In the genomic region with DNA sequence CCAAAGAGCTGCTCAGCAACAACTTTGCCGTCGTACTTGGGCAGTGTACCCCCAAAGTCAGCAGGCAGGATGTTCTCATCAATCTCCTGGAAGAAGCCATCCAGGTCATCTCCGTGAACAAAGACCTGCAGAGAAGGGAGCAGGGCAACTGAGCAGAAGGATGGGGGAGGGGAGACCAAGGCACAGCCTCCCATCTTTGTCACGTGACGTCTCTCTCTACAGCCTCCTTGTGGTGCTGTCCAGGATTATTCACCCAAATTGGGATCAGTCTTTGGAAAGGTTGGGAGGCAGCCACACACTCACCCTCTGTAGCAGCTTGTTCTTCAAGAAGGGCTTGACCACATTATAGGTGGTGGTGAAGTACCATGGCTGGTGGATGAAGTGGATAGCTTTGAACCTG, we compare ENCODE assay signal across 26 mouse cellular contexts. TPM values are rescaled to one million over a fixed set of nuclear protein-coding genes. Genes with fewer than 3 reads are reported as not detected.
DNase-seq lines count a peak whose midpoint lies in the region; ATAC-seq and TF ChIP-seq lines count a peak whose summit lies in the region.
"Had no signal": no experiment of that assay in that cellular context is flagged by ENCODE, and none has a peak within 500 bp of the region (broad histone marks: within the 10 kb centered on the region; RNA-seq: fewer than 3 reads in every experiment).

No protein-coding gene starts in this region.

- H3K27ac ChIP-seq in midbrain, postnatal 0 days (ENCODE audit: low read depth, low read length): no peak overlapping the region
- H3K27ac ChIP-seq in midbrain, embryonic 10.5 days (replicated peaks): no peak overlapping the region
- H3K27ac ChIP-seq in intestine, embryonic 16.5 days (ENCODE audit: low read length): no peak overlapping the region
- H3K27ac ChIP-seq: embryonic facial prominence, embryonic 12.5 days; forebrain, embryonic 12.5 days; heart, adult 2 months; heart, embryonic 15.5 days; hindbrain, embryonic 13.5 days had no signal

- WGBS in midbrain, postnatal 0 days: 71% methylated on average over 5 of the region's 5 CpGs
- WGBS in midbrain, embryonic 10.5 days: 74% methylated on average over 5 of the region's 5 CpGs
- WGBS in intestine, embryonic 16.5 days: 74% methylated on average over 5 of the region's 5 CpGs

- no peaks in the 10 kb centered on the region for H3K4me1 ChIP-seq in midbrain, postnatal 0 days (ENCODE audit: insufficient read depth, low read length)
- peaks cover 3% of the 10 kb centered on the region; the same call in 1 of the 2 replicates for H3K4me1 ChIP-seq in midbrain, embryonic 10.5 days
- peaks cover 29% of the 10 kb centered on the region for H3K4me1 ChIP-seq in E14TG2a.4 (replicated peaks; ENCODE audit: low read depth, low read length)
- no peaks in the 10 kb centered on the region for H3K4me1 ChIP-seq in intestine, embryonic 16.5 days (ENCODE audit: control insufficient read depth, insufficient read depth, low read length)
- H3K4me1 ChIP-seq: embryonic facial prominence, embryonic 12.5 days; forebrain, embryonic 12.5 days; hindbrain, embryonic 13.5 days had no signal

- no peak for ATAC-seq in midbrain, postnatal 0 days (ENCODE audit: low FRiP score)
- ATAC-seq in intestine, embryonic 16.5 days: no peak
- ATAC-seq: CD4-positive, CD25-positive, alpha-beta regulatory T cell, adult 4 months; forebrain, postnatal 0 days; intestine, postnatal 0 days had no signal

- H3K4me2 ChIP-seq in midbrain, postnatal 0 days (ENCODE audit: low read depth, low read length, poor library complexity, severe bottlenecking): no peak overlapping the region
- H3K4me2 ChIP-seq in intestine, embryonic 16.5 days (ENCODE audit: low read depth, low read length): no peak overlapping the region
- H3K4me2 ChIP-seq: embryonic facial prominence, embryonic 12.5 days; forebrain, embryonic 12.5 days; heart, embryonic 11.5 days; heart, embryonic 15.5 days; hindbrain, embryonic 13.5 days had no signal

- H3K27me3 ChIP-seq in midbrain, postnatal 0 days (ENCODE audit: insufficient read depth, low read length): no peaks in the 10 kb centered on the region
- H3K27me3 ChIP-seq in midbrain, embryonic 10.5 days (ENCODE audit: low read depth, poor library complexity, severe bottlenecking): no peaks in the 10 kb centered on the region
- peaks cover 3% of the 10 kb centered on the region; the same call in 1 of the 2 replicates for H3K27me3 ChIP-seq in E14TG2a.4 (ENCODE audit: insufficient read depth, low read length)
- H3K27me3 ChIP-seq in intestine, embryonic 16.5 days (replicated peaks; ENCODE audit: control insufficient read depth, insufficient read depth, low read length): no peaks in the 10 kb centered on the region
- H3K27me3 ChIP-seq: embryonic facial prominence, embryonic 12.5 days; hindbrain, embryonic 13.5 days had no signal

- no peaks in the 10 kb centered on the region for H3K9me3 ChIP-seq in midbrain, postnatal 0 days (ENCODE audit: low read length)
- no peaks in the 10 kb centered on the region for H3K9me3 ChIP-seq in midbrain, embryonic 10.5 days (replicated peaks)
- no peaks in the 10 kb centered on the region for H3K9me3 ChIP-seq in E14TG2a.4 (ENCODE audit: low read length)
- H3K9me3 ChIP-seq in intestine, embryonic 16.5 days (ENCODE audit: control insufficient read depth, low read length): no peaks in the 10 kb centered on the region
- H3K9me3 ChIP-seq: embryonic facial prominence, embryonic 12.5 days; forebrain, embryonic 12.5 days; G1E; heart, embryonic 15.5 days; hindbrain, embryonic 13.5 days had no signal

- H3K36me3 ChIP-seq in midbrain, postnatal 0 days (ENCODE audit: insufficient read depth, low read length): no peaks in the 10 kb centered on the region
- no peaks in the 10 kb centered on the region for H3K36me3 ChIP-seq in midbrain, embryonic 10.5 days
- H3K36me3 ChIP-seq in E14TG2a.4 (ENCODE audit: insufficient read depth, low read length): peaks cover 14% of the 10 kb centered on the region; the same call in 1 of the 2 replicates
- no peaks in the 10 kb centered on the region for H3K36me3 ChIP-seq in intestine, embryonic 16.5 days (ENCODE audit: control insufficient read depth, insufficient read depth, low read length)
- H3K36me3 ChIP-seq: embryonic facial prominence, embryonic 12.5 days; forebrain, embryonic 12.5 days; G1E; heart, embryonic 15.5 days; hindbrain, embryonic 13.5 days had no signal

- H3K9ac ChIP-seq in midbrain, postnatal 0 days (replicated peaks; ENCODE audit: low read length, poor library complexity, severe bottlenecking): no peak overlapping the region
- H3K9ac ChIP-seq in intestine, embryonic 16.5 days (ENCODE audit: low read depth, low read length): no peak overlapping the region
- H3K9ac ChIP-seq: embryonic facial prominence, embryonic 12.5 days; forebrain, embryonic 12.5 days; forebrain, postnatal 0 days; heart, embryonic 15.5 days; hindbrain, embryonic 13.5 days had no signal

- 0 out of 2 replicates have a peak, but pooled peaks have one; percentile 1 for TF ChIP-seq CTCF in midbrain, postnatal 0 days (IDR thresholded peaks at IDR 0.05)
- no peak for TF ChIP-seq CTCF in E14TG2a.4 (conservative IDR thresholded peaks at IDR 0.05; ENCODE audit: low read length)

- H3K4me3 ChIP-seq in midbrain, postnatal 0 days (ENCODE audit: low read depth, low read length): no peak overlapping the region
- no peak overlapping the region for H3K4me3 ChIP-seq in midbrain, embryonic 10.5 days
- peak overlapping the region; percentile 43 for H3K4me3 ChIP-seq in E14TG2a.4 (replicated peaks; ENCODE audit: low read length)
- H3K4me3 ChIP-seq in intestine, embryonic 16.5 days (ENCODE audit: low read length): no peak overlapping the region
- H3K4me3 ChIP-seq: embryonic facial prominence, embryonic 12.5 days; forebrain, embryonic 12.5 days; heart, adult 2 months; heart, embryonic 15.5 days; hindbrain, embryonic 13.5 days had no signal

- no peak for DNase-seq in midbrain, postnatal 0 days (ENCODE audit: low spot score)
- DNase-seq in midbrain, embryonic 10.5 days (ENCODE audit: low spot score): no peak
- peak; percentile 84 for DNase-seq in R1 (ENCODE audit: low read depth, low spot score)
- DNase-seq in Muller cell, postnatal 12 days (ENCODE audit: inconsistent ontology term): no peak
- DNase-seq: adrenal gland, adult 2 months; adrenal gland, postnatal 25 days; cerebellum, adult 18-20 months; cerebellum, postnatal 10 days; embryo, embryonic 11 days; forebrain, postnatal 0 days; gastrocnemius, postnatal 14 days; heart, adult 2 months; heart, postnatal 14 days had no signal

RNA-seq across cellular contexts. Expression of a gene that starts 11.3 kb away (rescaled TPM):
- 7.4 and 8.4 TPM in 2 replicates for total RNA-seq in midbrain, postnatal 0 days (2014; rRNA removed)
- 7.4 and 10.6 TPM in 2 replicates for polyA plus RNA-seq in midbrain, postnatal 0 days (2015; fragmentation: Nextera tagmentation; extraction: Ambion mirVana)
- 0.31 and 0.91 TPM in 2 replicates for polyA plus RNA-seq in midbrain, embryonic 10.5 days (2016; fragmentation: Nextera tagmentation; extraction: Ambion mirVana)
- polyA plus RNA-seq in intestine, embryonic 16.5 days (2015; fragmentation: Nextera tagmentation; extraction: Ambion mirVana): 0.16 and 0.27 TPM in 2 replicates
- total RNA-seq: adrenal gland, adult 2 months; common myeloid progenitor, adult 5-6 weeks; G1E; gastrocnemius, adult 18-20 months; gastrocnemius, postnatal 14 days; heart, adult 2 months; heart, postnatal 14 days; hematopoietic stem cell, adult 5-6 weeks had no signal
- polyA plus RNA-seq: CD4-positive, CD25-positive, alpha-beta regulatory T cell, adult 4 months; G1E; heart, adult 2 months; heart, embryonic 15.5 days had no signal

RNA-seq across cellular contexts. Expression of a gene that starts 16.1 kb away (rescaled TPM):
- 1.2 and 4.4 TPM in 2 replicates for total RNA-seq in midbrain, postnatal 0 days (2014; rRNA removed)
- polyA plus RNA-seq in midbrain, postnatal 0 days (2015; fragmentation: Nextera tagmentation; extraction: Ambion mirVana): 0.66 and 1.1 TPM in 2 replicates
- polyA plus RNA-seq in midbrain, embryonic 10.5 days (2016; fragmentation: Nextera tagmentation; extraction: Ambion mirVana): 20.9 and 22.6 TPM in 2 replicates
- 6.4 and 7.1 TPM in 2 replicates for polyA plus RNA-seq in intestine, embryonic 16.5 days (2015; fragmentation: Nextera tagmentation; extraction: Ambion mirVana)
- total RNA-seq: gastrocnemius, adult 18-20 months had no signal
